Mouse (Mus musculus) E14TG2a.4 (cell line): ENCODE data around the gene Npffr2.
A peak's percentile ranks its signal among the peaks of the same experiment; 100 is the strongest.
"Not testable (repeated sequence)": the region's sequence is repeated elsewhere in the genome, so short reads cannot be mapped to it uniquely, and the experiment has no call there.

Experiments used
- H3K27me3 ChIP-seq: 2 replicates; pipeline ENCODE4 v1.6.1; 2014; ENCODE audit warnings: low read length, control low read depth; ENCODE audit not compliant: insufficient read depth
- H3K36me3 ChIP-seq: 2 replicates; pipeline ENCODE4 v1.6.1; 2014; ENCODE audit warnings: low read length, control low read depth; ENCODE audit not compliant: insufficient read depth
- H3K4me1 ChIP-seq: replicated peaks from 2 replicates; pipeline ENCODE4 v1.6.1; 2014; ENCODE audit warnings: low read depth, low read length, control low read depth
- H3K4me3 ChIP-seq: replicated peaks from 2 replicates; pipeline ENCODE4 v1.5.1; 2014; ENCODE audit warnings: mild to moderate bottlenecking, low read length
- H3K9me3 ChIP-seq: 2 replicates; pipeline ENCODE4 v1.6.1; 2014; ENCODE audit warnings: low read length, control low read depth
- CTCF ChIP-seq: conservative IDR thresholded peaks from 2 replicates; pipeline ENCODE4 v1.5.1; 2014; ENCODE audit warnings: low read length
- NANOG ChIP-seq: IDR thresholded peaks from 2 replicates; pipeline ENCODE4 v1.6.1; 2014; ENCODE audit warnings: borderline replicate concordance, low read length, mixed read lengths
- POU5F1 ChIP-seq: IDR thresholded peaks from 2 replicates; pipeline ENCODE4 v1.6.1; 2014; ENCODE audit warnings: low read length, borderline replicate concordance

Npffr2 gene

GRCm38 (mm10) chr5:89543476-89543875, 16.2 kb downstream of the Npffr2 start:
- peak; percentile 80 for TF ChIP-seq CTCF
- no peak for TF ChIP-seq NANOG

GRCm38 (mm10) chr5:89559118-89559517, 31.9 kb downstream of the Npffr2 start:
- not testable (repeated sequence) for H3K4me3 ChIP-seq, H3K27me3 ChIP-seq, H3K36me3 ChIP-seq, H3K9me3 ChIP-seq
- H3K4me1 ChIP-seq = 0 out of 2 replicates have a peak, but pooled peaks cover 12% of the 10 kb centered on the region
- TF ChIP-seq NANOG = peak; percentile 81

More at GRCm38 (mm10) chr5:89543476-89543875, 16.2 kb downstream of the Npffr2 start:
- Histone ChIP-seq H3K4me3 (no peak overlapping the region), H3K4me1 (no peaks in the 10 kb centered on the region), H3K36me3 (no peaks in the 10 kb centered on the region), H3K27me3 (no peaks in the 10 kb centered on the region), H3K9me3 (no peaks in the 10 kb centered on the region)

- H3K4me3 ChIP-seq = no peak overlapping the region
- 0 out of 2 replicates have a peak, but pooled peaks cover 12% of the 10 kb centered on the region for H3K4me1 ChIP-seq
- H3K9me3 ChIP-seq = peaks cover 5% of the 10 kb centered on the region; the same call in 1 of the 2 replicates
- no peak for TF ChIP-seq CTCF
- no peak for TF ChIP-seq POU5F1
- TF ChIP-seq NANOG = no peak
- H3K27me3 ChIP-seq = peaks cover 1% of the 10 kb centered on the region; the same call in 1 of the 2 replicates
- H3K36me3 ChIP-seq = no peaks in the 10 kb centered on the region
Measured at GRCm38 (mm10) chr5:89561381-89561780, 34.2 kb downstream of the Npffr2 start.

GRCm38 (mm10) chr5:89578678-89579077, 51.4 kb downstream of the Npffr2 start:
- TF ChIP-seq CTCF (no peak), POU5F1 (no peak), NANOG (no peak)
- Histone ChIP-seq H3K4me1 (no peaks in the 10 kb centered on the region), H3K4me3 (no peak overlapping the region), H3K27me3 (no peaks in the 10 kb centered on the region), H3K36me3 (no peaks in the 10 kb centered on the region), H3K9me3 (peaks cover 19% of the 10 kb centered on the region)

- Histone ChIP-seq H3K4me3 (no peak overlapping the region), H3K4me1 (no peaks in the 10 kb centered on the region), H3K27me3 (no peaks in the 10 kb centered on the region), H3K36me3 (no peaks in the 10 kb centered on the region), H3K9me3 (peaks cover 19% of the 10 kb centered on the region)
- TF ChIP-seq NANOG = no peak
- no peak for TF ChIP-seq CTCF
- no peak for TF ChIP-seq POU5F1
Measured at GRCm38 (mm10) chr5:89579181-89579580, 52.0 kb downstream of the Npffr2 start.

GRCm38 (mm10) chr5:89581143-89581542, 53.9 kb downstream of the Npffr2 start:
- H3K36me3 ChIP-seq = no peaks in the 10 kb centered on the region
- TF ChIP-seq CTCF (no peak), POU5F1 (no peak), NANOG (no peak)
- H3K9me3 ChIP-seq = peaks cover 19% of the 10 kb centered on the region
- H3K27me3 ChIP-seq = no peaks in the 10 kb centered on the region
- no peak overlapping the region for H3K4me3 ChIP-seq
- H3K4me1 ChIP-seq = no peaks in the 10 kb centered on the region

GRCm38 (mm10) chr5:89581742-89582366, 54.6 kb downstream of the Npffr2 start:
- Histone ChIP-seq H3K4me1 (no peaks in the 10 kb centered on the region), H3K4me3 (no peak overlapping the region), H3K36me3 (no peaks in the 10 kb centered on the region), H3K27me3 (no peaks in the 10 kb centered on the region), H3K9me3 (peaks cover 19% of the 10 kb centered on the region)
- TF ChIP-seq CTCF = no peak
- no peak for TF ChIP-seq POU5F1
- TF ChIP-seq NANOG = no peak

GRCm38 (mm10) chr5:89585021-89585420, 57.8 kb downstream of the Npffr2 start:
- H3K36me3 ChIP-seq = no peaks in the 10 kb centered on the region
- no peaks in the 10 kb centered on the region for H3K4me1 ChIP-seq
- H3K9me3 ChIP-seq = no peaks in the 10 kb centered on the region
- TF ChIP-seq CTCF = no peak
- no peak for TF ChIP-seq NANOG
- no peak for TF ChIP-seq POU5F1
- no peaks in the 10 kb centered on the region for H3K27me3 ChIP-seq
- no peak overlapping the region for H3K4me3 ChIP-seq

- TF ChIP-seq POU5F1 (no peak), CTCF (no peak), NANOG (no peak)
- Histone ChIP-seq H3K27me3 (no peaks in the 10 kb centered on the region), H3K4me1 (no peaks in the 10 kb centered on the region), H3K36me3 (no peaks in the 10 kb centered on the region), H3K4me3 (no peak overlapping the region), H3K9me3 (no peaks in the 10 kb centered on the region)
Measured at GRCm38 (mm10) chr5:89592301-89592700, 65.1 kb downstream of the Npffr2 start.
